22 mouse cellular contexts compared by ENCODE assay signal in genomic region chr10:24581076-24581475, GRCm38 (mm10). TPM values are rescaled to one million over a fixed set of nuclear protein-coding genes. Genes with fewer than 3 reads are reported as not detected.
DNase-seq lines count a peak whose midpoint lies in the region; ATAC-seq and TF ChIP-seq lines count a peak whose summit lies in the region.
"Had no signal": no experiment of that assay in that cellular context is flagged by ENCODE, and none has a peak within 500 bp of the region (broad histone marks: within the 10 kb centered on the region; RNA-seq: fewer than 3 reads in every experiment).

No protein-coding gene starts in this region.

- TF ChIP-seq EP300 in heart, postnatal 0 days (IDR thresholded peaks at IDR 0.05; ENCODE audit: low read depth) = no peak

- no peaks in the 10 kb centered on the region for H3K9me3 ChIP-seq in heart, postnatal 0 days (replicated peaks; ENCODE audit: control insufficient read depth, low read length)
- H3K9me3 ChIP-seq in forebrain, embryonic 13.5 days (replicated peaks) = no peaks in the 10 kb centered on the region
- H3K9me3 ChIP-seq: embryonic facial prominence, embryonic 15.5 days; hindbrain, embryonic 15.5 days had no signal

- no peaks in the 10 kb centered on the region for H3K36me3 ChIP-seq in heart, postnatal 0 days (replicated peaks; ENCODE audit: control insufficient read depth, insufficient read depth, low read length)
- no peaks in the 10 kb centered on the region for H3K36me3 ChIP-seq in forebrain, embryonic 13.5 days (ENCODE audit: poor library complexity, severe bottlenecking)
- H3K36me3 ChIP-seq: embryonic facial prominence, embryonic 15.5 days; hindbrain, embryonic 15.5 days had no signal

- 7% methylated on average over 3 of the region's 3 CpGs for WGBS in heart, postnatal 0 days
- WGBS in forebrain, embryonic 13.5 days = 89% methylated on average over 3 of the region's 3 CpGs

- ATAC-seq in frontal cortex, adult (ENCODE audit: low TSS enrichment) = 0 out of 2 replicates have a peak, but pooled peaks have one; percentile 38
- ATAC-seq in heart, postnatal 0 days (ENCODE audit: insufficient read depth, low read depth) = peak; percentile 62; the same call in 1 of the 2 replicates
- ATAC-seq in forebrain, embryonic 13.5 days = no peak
- ATAC-seq: forebrain, embryonic 16.5 days; intestine, embryonic 16.5 days had no signal

- H3K27ac ChIP-seq in heart, postnatal 0 days (ENCODE audit: low read depth) = no peak overlapping the region
- H3K27ac ChIP-seq in forebrain, embryonic 13.5 days = no peak overlapping the region
- H3K27ac ChIP-seq: embryonic facial prominence, embryonic 15.5 days; gastrocnemius, adult 2 months; heart, adult 2 months; hindbrain, embryonic 15.5 days had no signal

- TF ChIP-seq CTCF in heart, postnatal 0 days (IDR thresholded peaks at IDR 0.05; ENCODE audit: low read depth) = no peak

- no peaks in the 10 kb centered on the region for H3K27me3 ChIP-seq in heart, postnatal 0 days (ENCODE audit: control insufficient read depth, insufficient read depth, low read length)
- H3K27me3 ChIP-seq in forebrain, embryonic 13.5 days = no peaks in the 10 kb centered on the region
- H3K27me3 ChIP-seq: CH12.LX; embryonic facial prominence, embryonic 15.5 days; hindbrain, embryonic 15.5 days had no signal

- H3K4me1 ChIP-seq in heart, postnatal 0 days (ENCODE audit: control insufficient read depth, insufficient read depth) = 0 out of 2 replicates have a peak, but pooled peaks cover 7% of the 10 kb centered on the region
- no peaks in the 10 kb centered on the region for H3K4me1 ChIP-seq in forebrain, embryonic 13.5 days
- H3K4me1 ChIP-seq: embryonic facial prominence, embryonic 15.5 days; hindbrain, embryonic 15.5 days had no signal

- H3K4me3 ChIP-seq in heart, postnatal 0 days (ENCODE audit: low read depth, low read length) = no peak overlapping the region
- no peak overlapping the region for H3K4me3 ChIP-seq in forebrain, embryonic 13.5 days
- H3K4me3 ChIP-seq: embryonic facial prominence, embryonic 15.5 days; gastrocnemius, adult 2 months; heart, adult 2 months; hindbrain, embryonic 15.5 days had no signal

- no peak overlapping the region for H3K4me2 ChIP-seq in heart, postnatal 0 days (ENCODE audit: low read depth, low read length)
- no peak overlapping the region for H3K4me2 ChIP-seq in forebrain, embryonic 13.5 days
- H3K4me2 ChIP-seq: embryonic facial prominence, embryonic 15.5 days; hindbrain, embryonic 15.5 days had no signal

- DNase-seq in frontal cortex, postnatal 10 days (ENCODE audit: low spot score in 2 of 2) = no peak
- no peak for DNase-seq in heart, postnatal 0 days (ENCODE audit: low spot score)
- DNase-seq in heart, adult 11 months = no peak
- DNase-seq in 3T3-L1 (ENCODE audit: low read depth, low spot score) = peak; percentile 88
- DNase-seq in brain, adult 2 months (ENCODE audit: low read depth, low spot score) = peak; percentile 36
- DNase-seq: adrenal gland, adult 8-10 months; adrenal gland, postnatal 36 days; cerebellum, adult 11 months; cerebellum, adult 8-10 months; cerebellum, postnatal 14 days; embryo, embryonic 11 days; gastrocnemius, adult 2 months; gastrocnemius, postnatal 25 days; heart, adult 2 months had no signal

- H3K9ac ChIP-seq in heart, postnatal 0 days (replicated peaks; ENCODE audit: low read depth, low read length) = no peak overlapping the region
- H3K9ac ChIP-seq in forebrain, embryonic 13.5 days = no peak overlapping the region
- H3K9ac ChIP-seq: embryonic facial prominence, embryonic 15.5 days; hindbrain, embryonic 15.5 days had no signal

RNA-seq across cellular contexts. Expression of gene Ccn2, which starts 14.2 kb away (rescaled TPM):
- total RNA-seq in heart, postnatal 0 days (2014; rRNA removed; ENCODE audit: low replicate concordance) = 265 and 376 TPM in 2 replicates
- polyA plus RNA-seq in heart, postnatal 0 days (2015; fragmentation: Nextera tagmentation; extraction: Ambion mirVana) = 15.3 and 24.4 TPM in 2 replicates
- 1.5 and 1.8 TPM in 2 replicates for polyA plus RNA-seq in forebrain, embryonic 13.5 days (2015; fragmentation: Nextera tagmentation; extraction: Ambion mirVana)
- total RNA-seq: CH12.LX; common myeloid progenitor, adult 5-6 weeks had no signal

Comparison
In these comparisons a context has a peak if more than half of its experiments do, and no peak if none do; other contexts are left out.
1. DNase-seq: peak in 3T3-L1 (single experiment) and brain, adult 2 months (single experiment); none in frontal cortex, postnatal 10 days (0 of 2), heart, postnatal 0 days (single experiment) and heart, adult 11 months (single experiment).